Mouse (Mus musculus) neural tube, embryonic 15.5 days (tissue): ENCODE results near the gene Srcin1. TPM values are rescaled to one million over a fixed set of nuclear protein-coding genes. Genes with fewer than 3 reads are reported as not detected.

Experiments
- ATAC-seq: fragments of 200-750 bp; cut with Nextera tagmentation; 2 replicates; pipeline ENCODE4 v1.8.0; 2017; ENCODE audit warnings: mild to moderate bottlenecking, moderate TSS enrichment, moderate library complexity; ENCODE audit not compliant: low FRiP score
- H3K27ac ChIP-seq: fragments of 300-500 bp; sonication (generic); replicated peaks from 2 replicates; pipeline ENCODE4 v1.5.1; 2015; ENCODE audit warnings: mild to moderate bottlenecking, inconsistent platforms
- H3K27me3 ChIP-seq: fragments of 300-500 bp; sonication (generic); replicated peaks from 2 replicates; pipeline ENCODE4 v1.6.1; 2015; ENCODE audit warnings: inconsistent platforms
- H3K36me3 ChIP-seq: fragments of 300-500 bp; sonication (generic); 2 replicates; pipeline ENCODE4 v1.6.1; 2015; ENCODE audit warnings: inconsistent platforms
- H3K4me1 ChIP-seq: fragments of 300-500 bp; sonication (generic); 2 replicates; pipeline ENCODE4 v1.6.1; 2015; ENCODE audit warnings: inconsistent platforms
- H3K4me2 ChIP-seq: fragments of 300-500 bp; sonication (generic); 2 replicates; pipeline ENCODE4 v1.6.1; 2015; ENCODE audit warnings: inconsistent platforms, mild to moderate bottlenecking, moderate library complexity
- H3K4me3 ChIP-seq: fragments of 300-500 bp; sonication (generic); replicated peaks from 2 replicates; pipeline ENCODE4 v1.5.1; 2015; ENCODE audit warnings: mild to moderate bottlenecking, inconsistent platforms
- H3K9ac ChIP-seq: fragments of 300-500 bp; sonication (generic); replicated peaks from 2 replicates; pipeline ENCODE4 v1.6.1; 2015; ENCODE audit warnings: mild to moderate bottlenecking, inconsistent platforms
- H3K9me3 ChIP-seq: fragments of 300-500 bp; sonication (generic); replicated peaks from 2 replicates; pipeline ENCODE4 v1.6.1; 2016; ENCODE audit warnings: inconsistent platforms
- WGBS: fragments of 180-500 bp; shearing (Covaris S2); methylation state at CpG from one replicate; pipeline ENCODE4 v1.1.7; 2015; ENCODE audit warnings: mixed read lengths; 5-methylcytosine and 5-hydroxymethylcytosine counted together
- polyA plus RNA-seq: library from polyadenylated mRNA; unstranded; fragments of >200 nt; fragmentation: Nextera tagmentation; extraction: Ambion mirVana; gene quantifications from 2 replicates; pipeline ENCODE4 v1.2.1, GENCODE M21; 2015

Gene Srcin1
- polyA plus RNA-seq, 1 experiment from 2014 or later = 10.5 TPM

GRCm38 (mm10) chr11:97602223-97602622 is 26.2 kb upstream of the Srcin1 start:
- H3K27me3 ChIP-seq = no peaks in the 10 kb centered on the region

GRCm38 (mm10) chr11:97599104-97599503 is 23.1 kb upstream of the Srcin1 start:
- H3K36me3 ChIP-seq = no peaks in the 10 kb centered on the region
- no peaks in the 10 kb centered on the region for H3K4me1 ChIP-seq
- no peak overlapping the region for H3K27ac ChIP-seq
- no peak for ATAC-seq
- H3K4me3 ChIP-seq = no peak overlapping the region
- no peaks in the 10 kb centered on the region for H3K9me3 ChIP-seq
- H3K9ac ChIP-seq = no peak overlapping the region
- no peaks in the 10 kb centered on the region for H3K27me3 ChIP-seq
- WGBS = 81% methylated on average over 8 of the region's 8 CpGs
- no peak overlapping the region for H3K4me2 ChIP-seq

More at GRCm38 (mm10) chr11:97602223-97602622, 26.2 kb upstream of the Srcin1 start:
- 24% methylated on average over 6 of the region's 6 CpGs for WGBS
- no peaks in the 10 kb centered on the region for H3K4me1 ChIP-seq
- H3K4me3 ChIP-seq = no peak overlapping the region
- H3K4me2 ChIP-seq = no peak overlapping the region
- no peaks in the 10 kb centered on the region for H3K9me3 ChIP-seq
- H3K36me3 ChIP-seq = no peaks in the 10 kb centered on the region
- H3K9ac ChIP-seq = no peak overlapping the region
- no peak for ATAC-seq
- H3K27ac ChIP-seq = no peak overlapping the region

DNA sequence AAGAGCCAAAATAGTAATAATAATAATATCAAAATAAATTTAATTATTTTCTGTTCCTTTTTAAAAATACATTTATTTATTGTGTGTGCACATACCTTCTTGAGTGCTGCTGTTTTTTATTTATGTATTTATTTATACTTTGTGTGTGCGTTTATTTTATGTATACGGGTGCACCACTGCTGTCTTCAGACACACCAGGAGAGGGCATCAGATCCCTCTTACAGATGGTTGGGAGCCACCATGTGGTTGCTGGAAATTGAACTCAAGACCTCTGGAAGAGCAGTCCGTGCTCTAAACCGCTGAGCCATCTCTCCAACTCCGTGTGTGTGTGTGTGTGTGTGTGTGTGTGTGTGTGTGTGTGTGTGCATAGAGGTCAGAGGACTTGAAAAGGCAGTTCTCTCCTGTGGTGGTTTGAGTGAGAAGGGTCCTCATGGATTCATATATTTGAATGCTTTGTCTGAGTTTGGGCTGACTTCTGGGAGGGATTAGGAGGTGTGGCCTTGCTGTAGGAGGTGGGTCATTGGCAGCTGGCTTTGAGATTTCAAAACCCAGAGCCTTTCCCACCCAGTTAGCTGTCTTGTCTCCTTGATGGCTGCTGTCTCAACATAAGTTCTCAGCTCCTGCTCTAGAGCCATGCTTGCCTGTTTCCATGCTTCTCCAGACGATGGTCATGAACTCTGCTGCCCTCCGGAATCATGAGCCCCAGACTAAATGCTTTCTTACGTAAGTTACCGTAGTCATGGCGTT is 22.1 kb upstream of the Srcin1 start:
- Histone ChIP-seq H3K27ac (no peak overlapping the region), H3K4me1 (no peaks in the 10 kb centered on the region), H3K9ac (no peak overlapping the region), H3K27me3 (no peaks in the 10 kb centered on the region), H3K9me3 (no peaks in the 10 kb centered on the region), H3K4me3 (no peak overlapping the region), H3K4me2 (no peak overlapping the region), H3K36me3 (no peaks in the 10 kb centered on the region)
- 83% methylated on average over 10 of the region's 10 CpGs for WGBS
- ATAC-seq = no peak

GRCm38 (mm10) chr11:97594136-97594535 is 18.1 kb upstream of the Srcin1 start:
- no peaks in the 10 kb centered on the region for H3K9me3 ChIP-seq
- no peak overlapping the region for H3K4me3 ChIP-seq
- no peak overlapping the region for H3K27ac ChIP-seq
- no peaks in the 10 kb centered on the region for H3K36me3 ChIP-seq
- H3K9ac ChIP-seq = no peak overlapping the region
- no peak overlapping the region for H3K4me2 ChIP-seq
- 48% methylated on average over 6 of the region's 6 CpGs for WGBS
- peaks cover 10% of the 10 kb centered on the region for H3K4me1 ChIP-seq
- no peak for ATAC-seq
- 0 out of 2 replicates have a peak, but pooled peaks cover 4% of the 10 kb centered on the region for H3K27me3 ChIP-seq

DNA sequence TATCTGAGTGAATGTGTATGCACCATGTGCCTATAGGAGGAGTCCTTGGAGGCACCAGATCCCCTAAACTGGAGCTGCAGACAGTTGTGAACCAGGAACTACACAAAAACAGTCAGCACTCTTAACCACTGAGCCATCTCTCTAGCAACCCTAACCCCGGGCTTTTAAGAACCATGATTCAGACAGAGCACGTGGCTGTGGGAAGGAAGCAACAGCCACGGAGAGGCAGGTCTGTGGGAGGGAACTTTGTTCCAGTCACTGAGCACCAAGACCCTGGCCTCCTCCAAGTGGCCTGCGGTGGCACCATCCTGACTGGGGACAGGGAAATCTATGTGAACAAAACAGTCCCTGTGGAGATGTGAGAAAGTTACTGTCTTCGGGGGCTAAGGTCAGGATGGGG is 15.9 kb upstream of the Srcin1 start:
- Histone ChIP-seq H3K27ac (no peak overlapping the region), H3K4me1 (peaks cover 11% of the 10 kb centered on the region), H3K36me3 (no peaks in the 10 kb centered on the region), H3K4me2 (no peak overlapping the region), H3K4me3 (no peak overlapping the region), H3K9me3 (no peaks in the 10 kb centered on the region), H3K9ac (no peak overlapping the region), H3K27me3 (0 out of 2 replicates have a peak, but pooled peaks cover 8% of the 10 kb centered on the region)
- 35% methylated on average over 5 of the region's 5 CpGs for WGBS
- no peak for ATAC-seq

- ATAC-seq = no peak
- Histone ChIP-seq H3K36me3 (no peaks in the 10 kb centered on the region), H3K27ac (no peak overlapping the region), H3K27me3 (0 out of 2 replicates have a peak, but pooled peaks cover 8% of the 10 kb centered on the region), H3K9me3 (no peaks in the 10 kb centered on the region), H3K9ac (no peak overlapping the region), H3K4me3 (no peak overlapping the region), H3K4me2 (no peak overlapping the region), H3K4me1 (peaks cover 11% of the 10 kb centered on the region)
- 34% methylated on average over 24 of the region's 24 CpGs for WGBS
Measured at GRCm38 (mm10) chr11:97590227-97590960, 14.4 kb upstream of the Srcin1 start.

GRCm38 (mm10) chr11:97589216-97589615 is 13.2 kb upstream of the Srcin1 start:
- Histone ChIP-seq H3K9ac (no peak overlapping the region), H3K36me3 (no peaks in the 10 kb centered on the region), H3K27ac (no peak overlapping the region), H3K4me3 (no peak overlapping the region), H3K4me1 (peaks cover 11% of the 10 kb centered on the region), H3K4me2 (no peak overlapping the region), H3K9me3 (no peaks in the 10 kb centered on the region), H3K27me3 (0 out of 2 replicates have a peak, but pooled peaks cover 8% of the 10 kb centered on the region)
- WGBS = 6% methylated on average over 10 of the region's 10 CpGs
- no peak for ATAC-seq

DNA sequence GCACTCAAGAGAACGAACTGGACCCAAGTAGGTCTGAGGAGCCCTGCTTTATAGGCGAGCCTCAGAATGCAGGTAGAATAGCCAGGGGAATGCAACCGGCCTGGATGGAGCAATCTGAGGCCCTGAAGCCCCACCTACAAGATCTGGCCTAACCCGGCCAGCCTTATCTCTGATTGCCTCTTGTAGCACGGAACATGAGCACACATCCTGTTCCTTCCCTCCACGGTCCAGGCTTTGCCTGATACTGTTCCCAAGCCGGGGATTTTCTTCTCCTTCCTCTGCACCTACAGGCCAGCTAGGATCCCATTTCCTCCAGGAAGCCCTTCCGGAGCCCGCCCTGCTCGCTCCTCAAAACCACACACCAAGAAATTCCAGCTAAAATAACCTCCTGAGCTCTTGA is 9.9 kb upstream of the Srcin1 start:
- Histone ChIP-seq H3K27ac (no peak overlapping the region), H3K9ac (no peak overlapping the region; the same call in 1 of the 2 replicates), H3K4me2 (no peak overlapping the region), H3K36me3 (no peaks in the 10 kb centered on the region), H3K27me3 (0 out of 2 replicates have a peak, but pooled peaks cover 8% of the 10 kb centered on the region), H3K4me1 (peaks cover 11% of the 10 kb centered on the region), H3K4me3 (no peak overlapping the region), H3K9me3 (no peaks in the 10 kb centered on the region)
- no peak for ATAC-seq
- WGBS = 76% methylated on average over 10 of the region's 10 CpGs

DNA sequence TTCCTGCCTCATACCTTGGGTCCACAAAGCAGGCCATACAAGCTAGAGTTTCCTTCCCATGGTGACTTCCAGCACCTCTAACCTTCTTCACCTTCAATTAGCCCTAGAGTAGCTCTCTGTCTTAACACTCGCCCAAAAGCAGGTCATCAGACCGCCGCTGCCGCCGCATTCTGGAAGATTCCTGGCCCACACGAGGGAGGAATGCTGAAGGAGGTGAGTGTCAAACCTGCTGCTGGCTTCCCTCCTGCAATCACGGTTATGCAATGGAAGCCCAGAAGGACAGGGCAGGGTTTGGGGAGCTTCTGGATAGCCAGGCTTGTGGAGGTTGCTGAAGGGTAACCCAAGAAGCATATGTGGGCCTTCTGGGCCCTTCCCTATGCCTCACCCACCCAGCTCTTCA is 8.5 kb upstream of the Srcin1 start:
- no peak overlapping the region for H3K27ac ChIP-seq
- H3K9me3 ChIP-seq = no peaks in the 10 kb centered on the region
- H3K36me3 ChIP-seq = no peaks in the 10 kb centered on the region
- no peak overlapping the region for H3K4me2 ChIP-seq
- 0 out of 2 replicates have a peak, but pooled peaks cover 4% of the 10 kb centered on the region for H3K27me3 ChIP-seq
- peaks cover 4% of the 10 kb centered on the region; the same call in 1 of the 2 replicates for H3K4me1 ChIP-seq
- ATAC-seq = no peak
- WGBS = 87% methylated on average over 7 of the region's 7 CpGs
- no peak overlapping the region for H3K4me3 ChIP-seq
- H3K9ac ChIP-seq = no peak overlapping the region

GRCm38 (mm10) chr11:97579088-97579857 is 3.3 kb upstream of the Srcin1 start:
- Histone ChIP-seq H3K27me3 (peaks cover 2% of the 10 kb centered on the region; the same call in 1 of the 2 replicates), H3K4me1 (peaks cover 28% of the 10 kb centered on the region), H3K4me3 (no peak overlapping the region), H3K9me3 (no peaks in the 10 kb centered on the region), H3K4me2 (no peak overlapping the region), H3K9ac (no peak overlapping the region), H3K27ac (no peak overlapping the region), H3K36me3 (no peaks in the 10 kb centered on the region)
- ATAC-seq = no peak
- 10% methylated on average over 10 of the region's 10 CpGs for WGBS

- Histone ChIP-seq H3K9ac (no peak overlapping the region), H3K27me3 (peaks cover 2% of the 10 kb centered on the region; the same call in 1 of the 2 replicates), H3K4me1 (peaks cover 38% of the 10 kb centered on the region), H3K4me3 (no peak overlapping the region), H3K9me3 (no peaks in the 10 kb centered on the region), H3K4me2 (no peak overlapping the region), H3K36me3 (no peaks in the 10 kb centered on the region), H3K27ac (no peak overlapping the region)
- 36% methylated on average over 2 of the region's 2 CpGs for WGBS
- ATAC-seq = no peak
Measured at GRCm38 (mm10) chr11:97578286-97578685, 2.3 kb upstream of the Srcin1 start.
